Mouse (Mus musculus) hindbrain, embryonic 10.5 days (tissue): ENCODE measurements around the gene Sh3rf3. TPM values are rescaled to one million over a fixed set of nuclear protein-coding genes. Genes with fewer than 3 reads are reported as not detected.

Source experiments
- DNase-seq: peaks from one replicate; pipeline ENCODE4 v3.0.0-alpha.2; 2017; ENCODE audit warnings: low spot score
- H3K27ac ChIP-seq: fragments of 300-500 bp; sonication (generic); 2 replicates; pipeline ENCODE4 v1.5.1; 2016; ENCODE audit warnings: mild to moderate bottlenecking, moderate library complexity
- H3K27me3 ChIP-seq: fragments of 300-500 bp; sonication (generic); 2 replicates; pipeline ENCODE4 v1.6.1; 2016; ENCODE audit warnings: mild to moderate bottlenecking; ENCODE audit not compliant: poor library complexity, insufficient read depth, severe bottlenecking
- H3K36me3 ChIP-seq: fragments of 300-500 bp; sonication (generic); 2 replicates; pipeline ENCODE4 v1.6.1; 2016; ENCODE audit warnings: mild to moderate bottlenecking, moderate library complexity
- H3K4me1 ChIP-seq: fragments of 300-500 bp; sonication (generic); replicated peaks from 2 replicates; pipeline ENCODE4 v1.6.1; 2016; ENCODE audit warnings: mild to moderate bottlenecking
- H3K4me3 ChIP-seq: fragments of 300-500 bp; sonication (generic); 2 replicates; pipeline ENCODE4 v1.5.1; 2016; ENCODE audit warnings: mild to moderate bottlenecking, moderate library complexity
- H3K9me3 ChIP-seq: fragments of 300-500 bp; sonication (generic); 2 replicates; pipeline ENCODE4 v1.6.1; 2016; ENCODE audit warnings: mild to moderate bottlenecking, moderate library complexity
- WGBS: fragments of 180-500 bp; shearing (Covaris S2); methylation state at CpG from one replicate; pipeline ENCODE4 v1.1.7; 2016; 5-methylcytosine and 5-hydroxymethylcytosine counted together
- polyA plus RNA-seq: library from polyadenylated mRNA; unstranded; fragments of >200 nt; fragmentation: Nextera tagmentation; extraction: Ambion mirVana; gene quantifications from 2 replicates; pipeline ENCODE4 v1.2.1, GENCODE M21; 2016

Gene Sh3rf3
- polyA plus RNA-seq, 1 experiment from 2014 or later = 1.1 TPM

DNA sequence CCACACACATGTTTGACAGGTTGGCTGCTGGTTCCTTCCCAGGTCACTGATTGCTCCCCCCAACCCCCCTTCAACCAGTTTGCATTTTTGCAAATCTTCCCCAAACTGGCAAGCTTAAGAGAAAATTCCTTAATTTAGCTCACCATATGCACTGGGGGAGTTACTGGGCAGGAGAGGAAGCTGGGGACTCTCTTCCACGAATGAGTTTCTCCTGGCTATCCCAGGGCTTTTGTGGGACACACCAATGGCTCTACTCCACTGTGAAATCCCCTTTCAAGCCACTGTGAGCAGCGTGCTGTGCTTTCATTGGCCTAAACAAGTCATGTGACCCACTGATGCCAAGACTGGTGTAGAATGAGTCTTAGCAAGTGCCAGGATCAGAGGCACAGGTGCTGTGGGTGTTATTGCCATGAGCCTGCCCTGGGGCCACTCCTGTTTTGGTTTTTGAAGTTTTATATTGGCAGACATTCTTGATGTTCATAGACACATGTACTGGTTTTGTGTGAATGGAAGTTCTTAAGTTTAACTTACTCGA lies 83.9 kb downstream of the Sh3rf3 start:
- no peak overlapping the region for H3K27ac ChIP-seq
- no peak overlapping the region for H3K4me3 ChIP-seq
- no peaks in the 10 kb centered on the region for H3K9me3 ChIP-seq
- no peaks in the 10 kb centered on the region for H3K27me3 ChIP-seq
- no peaks in the 10 kb centered on the region for H3K36me3 ChIP-seq
- no peak for DNase-seq
- WGBS = 73% methylated on average over 3 of the region's 3 CpGs
- H3K4me1 ChIP-seq = no peaks in the 10 kb centered on the region

DNA sequence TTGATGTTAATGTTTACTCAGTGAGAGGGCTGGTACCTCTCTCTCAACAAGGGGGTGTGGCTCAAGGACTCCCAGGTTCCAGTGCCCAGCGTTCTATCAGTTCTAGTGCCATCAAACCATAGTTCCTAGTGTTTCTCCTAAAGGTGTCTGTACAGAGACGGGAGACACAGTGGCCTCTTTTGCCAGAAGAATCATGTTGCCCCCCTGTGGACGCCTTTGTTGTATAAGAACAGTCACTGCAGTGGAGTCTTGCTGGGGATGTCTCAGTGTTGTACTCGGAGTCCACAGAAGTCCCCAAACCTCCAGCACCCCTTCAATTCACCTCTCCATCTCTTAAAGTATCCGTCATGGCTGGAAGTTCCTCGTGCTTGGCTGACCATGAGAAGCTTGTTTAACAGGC lies 92.1 kb downstream of the Sh3rf3 start:
- 32% methylated on average over 6 of the region's 6 CpGs for WGBS
- no peaks in the 10 kb centered on the region for H3K27me3 ChIP-seq
- no peak for DNase-seq
- H3K9me3 ChIP-seq = no peaks in the 10 kb centered on the region
- H3K4me1 ChIP-seq = peaks cover 13% of the 10 kb centered on the region
- no peak overlapping the region for H3K4me3 ChIP-seq
- no peaks in the 10 kb centered on the region for H3K36me3 ChIP-seq
- H3K27ac ChIP-seq = no peak overlapping the region

DNA sequence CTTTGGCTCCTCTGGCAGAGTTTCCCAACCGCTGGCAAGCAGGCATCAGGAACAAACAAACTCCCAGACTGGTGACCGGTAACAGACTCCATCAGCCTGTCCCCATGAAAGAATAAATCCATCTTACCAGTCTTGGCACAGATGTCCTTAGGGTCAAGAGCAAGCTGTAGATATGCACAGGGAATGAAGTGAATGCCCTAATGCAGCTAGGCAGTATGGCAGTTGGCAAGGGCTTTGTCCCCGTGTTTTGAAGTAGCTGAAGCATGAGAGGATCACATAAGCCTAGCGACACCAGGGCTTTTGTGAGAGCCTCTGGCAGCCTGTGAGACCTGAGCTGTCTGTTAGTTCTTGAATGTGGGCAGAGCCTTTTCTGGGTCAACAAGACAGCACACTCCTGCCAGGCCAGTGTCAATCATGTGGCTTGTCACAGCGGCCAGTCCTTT lies 93.9 kb downstream of the Sh3rf3 start:
- 56% methylated on average over 5 of the region's 5 CpGs for WGBS
- no peak overlapping the region for H3K27ac ChIP-seq
- H3K4me3 ChIP-seq = no peak overlapping the region
- peaks cover 13% of the 10 kb centered on the region for H3K4me1 ChIP-seq
- DNase-seq = no peak
- no peaks in the 10 kb centered on the region for H3K9me3 ChIP-seq
- no peaks in the 10 kb centered on the region for H3K27me3 ChIP-seq
- H3K36me3 ChIP-seq = no peaks in the 10 kb centered on the region

DNA sequence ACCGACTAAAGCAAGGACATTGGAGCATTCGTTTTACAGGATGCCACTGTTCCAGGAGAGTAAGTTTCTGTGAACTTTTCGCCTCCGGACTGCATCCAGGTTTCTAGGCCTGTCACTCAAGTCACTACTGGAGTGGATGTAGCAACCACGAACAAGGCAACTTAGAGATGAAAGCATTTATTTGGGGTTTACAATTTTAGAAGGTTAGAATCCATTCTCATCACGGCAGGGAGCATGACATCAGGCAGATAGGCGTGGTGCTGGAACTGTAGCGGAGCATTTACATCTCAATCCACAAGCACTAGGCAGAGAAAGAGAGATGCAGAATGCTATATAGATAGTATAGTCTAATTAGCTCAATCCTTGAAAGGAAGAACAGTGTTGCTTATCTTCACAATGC lies 95.3 kb downstream of the Sh3rf3 start:
- DNase-seq = no peak
- 83% methylated on average over 8 of the region's 8 CpGs for whole genome bisulfite sequencing
- Histone ChIP-seq H3K4me1 (peaks cover 13% of the 10 kb centered on the region), H3K27me3 (no peaks in the 10 kb centered on the region), H3K27ac (no peak overlapping the region), H3K4me3 (no peak overlapping the region), H3K36me3 (no peaks in the 10 kb centered on the region), H3K9me3 (no peaks in the 10 kb centered on the region)

DNA sequence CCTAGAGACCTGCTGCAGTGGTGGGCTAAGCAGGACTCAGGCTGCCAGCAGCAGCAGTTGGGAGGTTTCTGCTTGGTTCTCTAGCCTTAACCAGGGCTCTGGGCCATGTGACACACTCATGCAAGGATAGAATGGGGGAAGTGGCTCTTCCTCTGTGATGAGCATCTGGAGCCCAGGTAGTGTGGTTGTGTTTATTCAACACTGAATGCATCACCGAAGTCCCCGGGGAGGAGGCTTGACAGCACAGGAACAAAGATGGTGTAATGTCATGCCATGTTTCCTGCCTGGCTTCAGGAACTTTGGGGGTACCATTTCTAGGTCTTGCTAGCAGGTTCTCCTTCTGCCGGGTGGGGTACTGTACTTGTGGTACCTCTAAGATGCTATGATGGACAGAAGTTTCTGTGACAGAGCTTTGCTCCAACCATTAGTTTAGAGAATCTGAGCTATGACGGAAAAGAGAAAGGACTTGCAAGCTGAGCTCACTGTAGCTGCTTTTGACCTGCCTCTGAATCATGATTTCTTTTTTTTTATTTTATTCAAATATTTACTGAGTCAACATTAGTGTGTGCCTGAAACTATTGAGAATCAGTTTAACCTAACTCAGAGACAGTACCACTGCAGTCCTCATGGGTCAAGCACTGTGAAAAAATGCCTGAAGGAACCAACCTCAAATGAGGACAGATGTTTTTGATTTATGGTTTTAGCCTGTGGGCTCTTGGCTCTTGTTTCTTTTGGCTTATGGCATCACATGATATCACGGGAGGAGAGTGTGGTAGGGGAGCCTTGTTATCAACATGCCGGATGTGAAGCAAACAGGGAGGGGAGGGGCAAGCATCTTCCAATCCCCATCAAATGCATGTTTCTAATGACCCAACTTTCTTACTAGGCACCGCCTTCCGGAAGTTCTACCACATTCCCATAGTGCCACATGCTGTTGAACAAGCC lies 102.4 kb downstream of the Sh3rf3 start:
- H3K9me3 ChIP-seq = no peaks in the 10 kb centered on the region
- no peaks in the 10 kb centered on the region for H3K4me1 ChIP-seq
- no peaks in the 10 kb centered on the region for H3K36me3 ChIP-seq
- no peak for DNase-seq
- H3K27me3 ChIP-seq = no peaks in the 10 kb centered on the region
- 82% methylated on average over 8 of the region's 8 CpGs for WGBS
- H3K27ac ChIP-seq = no peak overlapping the region
- H3K4me3 ChIP-seq = no peak overlapping the region

DNA sequence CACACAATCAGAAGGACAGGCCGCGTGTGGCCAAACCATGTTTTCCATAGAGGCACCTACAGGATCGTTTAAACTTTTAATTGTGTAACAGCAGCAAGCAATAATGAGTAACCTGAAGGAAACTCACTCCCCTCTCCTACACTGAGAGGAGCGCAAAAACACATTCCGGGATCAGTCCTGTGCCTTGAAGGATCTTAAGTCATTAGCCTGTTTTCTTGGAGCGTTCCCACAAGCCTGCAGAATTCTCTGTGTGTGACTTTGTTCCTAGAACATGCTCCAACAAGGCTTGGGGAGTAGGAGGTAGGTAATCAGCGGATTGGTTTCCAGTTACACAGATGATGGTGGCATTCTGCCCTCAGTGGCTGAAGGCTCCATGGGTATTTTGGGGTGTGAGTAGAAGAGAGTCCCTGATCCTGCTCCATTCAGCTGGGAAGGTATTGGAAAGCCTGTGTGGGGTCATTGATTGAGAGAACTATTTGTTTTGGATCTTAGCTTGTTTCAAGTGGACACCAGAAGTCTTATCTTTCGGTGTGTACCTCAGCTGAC lies 108.6 kb downstream of the Sh3rf3 start:
- H3K4me1 ChIP-seq = no peaks in the 10 kb centered on the region
- WGBS = 93% methylated on average over 8 of the region's 8 CpGs
- no peaks in the 10 kb centered on the region for H3K9me3 ChIP-seq
- no peaks in the 10 kb centered on the region for H3K27me3 ChIP-seq
- no peak for DNase-seq
- H3K4me3 ChIP-seq = no peak overlapping the region
- no peak overlapping the region for H3K27ac ChIP-seq
- no peaks in the 10 kb centered on the region for H3K36me3 ChIP-seq

DNA sequence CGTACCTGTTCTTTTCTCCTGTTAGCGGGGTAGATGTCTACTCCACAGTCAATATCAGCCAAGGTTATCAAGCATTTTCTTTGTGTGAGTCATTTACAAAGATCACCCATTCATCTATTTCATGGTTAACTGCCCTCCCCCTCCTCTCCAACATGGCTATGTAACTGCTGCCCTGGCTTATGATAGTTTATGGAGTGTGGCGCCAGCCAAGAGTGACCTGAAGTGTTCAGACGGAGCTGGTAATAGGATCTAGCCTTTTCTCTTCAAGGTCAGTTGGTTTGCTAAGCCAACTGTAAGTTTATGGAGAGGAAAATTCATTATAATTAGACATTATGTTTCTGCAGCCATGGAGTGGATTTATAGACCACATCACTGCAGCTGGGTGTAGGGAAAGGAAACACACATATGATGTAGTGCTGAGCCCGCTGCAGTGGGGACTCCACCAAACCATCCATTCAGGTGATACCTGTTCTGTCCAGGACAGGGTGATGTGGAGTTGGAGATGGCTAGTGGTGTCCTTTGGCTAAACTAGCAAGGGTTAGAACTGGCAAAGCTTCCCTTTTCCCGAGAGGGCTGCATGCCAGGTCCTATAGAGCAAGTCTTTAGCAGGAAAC lies 109.2 kb downstream of the Sh3rf3 start:
- Histone ChIP-seq H3K9me3 (no peaks in the 10 kb centered on the region), H3K27me3 (no peaks in the 10 kb centered on the region), H3K27ac (no peak overlapping the region), H3K36me3 (no peaks in the 10 kb centered on the region), H3K4me3 (no peak overlapping the region), H3K4me1 (no peaks in the 10 kb centered on the region)
- 94% methylated on average over 6 of the region's 6 CpGs for WGBS
- no peak for DNase-seq

DNA sequence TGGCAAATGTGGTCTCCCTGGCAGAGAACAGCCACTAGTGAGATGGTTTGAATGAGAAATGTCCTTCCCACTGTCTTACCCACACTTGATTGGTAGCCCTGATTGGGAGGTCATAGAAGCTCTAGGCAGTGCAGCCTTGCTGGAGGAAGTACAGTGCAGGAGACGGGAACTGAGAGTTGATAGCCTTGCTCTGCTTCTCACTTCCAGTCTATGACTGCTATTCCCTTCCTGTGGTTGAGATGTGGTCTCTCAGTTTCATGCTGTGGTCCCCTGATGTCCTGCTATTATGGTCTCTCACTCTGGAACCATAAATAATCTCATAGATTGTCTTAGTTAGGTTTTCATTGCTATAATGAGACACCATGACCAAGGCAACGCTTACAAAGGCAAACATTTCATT lies 109.8 kb downstream of the Sh3rf3 start:
- no peaks in the 10 kb centered on the region for H3K4me1 ChIP-seq
- DNase-seq = no peak
- H3K27ac ChIP-seq = no peak overlapping the region
- no peaks in the 10 kb centered on the region for H3K9me3 ChIP-seq
- H3K4me3 ChIP-seq = no peak overlapping the region
- no peaks in the 10 kb centered on the region for H3K27me3 ChIP-seq
- no peaks in the 10 kb centered on the region for H3K36me3 ChIP-seq
- 84% methylated on average over 2 of the region's 2 CpGs for WGBS

DNA sequence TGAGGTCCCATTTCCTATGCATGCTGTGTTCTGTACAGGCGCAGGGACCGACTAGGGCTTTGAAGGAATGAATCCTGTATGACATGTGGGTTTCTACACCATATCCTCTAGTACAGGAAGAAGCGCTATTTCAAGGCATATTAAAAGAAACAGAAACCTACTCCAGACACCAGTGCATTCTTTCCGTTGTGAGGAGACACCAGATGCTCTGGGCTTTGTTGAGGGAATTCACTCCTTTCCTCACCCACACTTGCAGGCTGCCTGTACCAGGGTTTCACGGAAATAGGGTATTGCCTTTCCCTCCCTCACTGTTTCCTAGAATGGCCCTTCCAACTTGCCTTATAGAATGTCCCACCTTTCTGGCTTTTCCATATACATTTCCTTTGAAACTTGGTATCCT lies 113.4 kb downstream of the Sh3rf3 start:
- Histone ChIP-seq H3K9me3 (no peaks in the 10 kb centered on the region), H3K4me3 (no peak overlapping the region), H3K27ac (no peak overlapping the region), H3K27me3 (no peaks in the 10 kb centered on the region), H3K4me1 (peaks cover 15% of the 10 kb centered on the region), H3K36me3 (no peaks in the 10 kb centered on the region)
- 86% methylated on average over 5 of the region's 5 CpGs for WGBS
- DNase-seq = no peak

DNA sequence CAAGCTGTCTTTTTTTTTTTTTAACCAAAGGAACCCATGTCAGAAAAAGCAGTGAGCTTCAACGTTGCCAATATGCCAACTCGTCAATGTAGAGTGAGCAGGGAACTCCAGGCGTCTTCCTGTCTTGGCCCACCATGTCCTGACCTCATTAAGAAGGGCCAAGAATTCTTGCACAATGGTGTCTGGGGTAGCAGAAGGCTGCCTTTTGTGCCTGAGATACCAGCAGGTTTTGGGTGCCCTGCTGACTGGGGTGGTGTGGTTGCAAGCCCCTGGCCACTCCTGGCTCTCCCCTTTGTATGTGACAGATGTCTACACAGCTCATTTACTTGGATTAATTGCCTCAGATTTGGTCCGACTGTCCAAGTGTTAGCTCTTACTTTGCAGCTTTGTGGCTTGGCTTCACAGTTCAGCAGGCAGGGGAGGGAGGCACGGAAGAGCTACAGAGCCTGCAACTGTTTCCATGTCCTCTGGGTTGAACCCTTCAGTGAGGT lies 115.8 kb downstream of the Sh3rf3 start:
- 41% methylated on average over 5 of the region's 5 CpGs for WGBS
- Histone ChIP-seq H3K27ac (no peak overlapping the region), H3K36me3 (no peaks in the 10 kb centered on the region), H3K4me1 (peaks cover 27% of the 10 kb centered on the region), H3K4me3 (no peak overlapping the region), H3K9me3 (0 out of 2 replicates have a peak, but pooled peaks cover 3% of the 10 kb centered on the region), H3K27me3 (no peaks in the 10 kb centered on the region)
- DNase-seq = no peak

DNA sequence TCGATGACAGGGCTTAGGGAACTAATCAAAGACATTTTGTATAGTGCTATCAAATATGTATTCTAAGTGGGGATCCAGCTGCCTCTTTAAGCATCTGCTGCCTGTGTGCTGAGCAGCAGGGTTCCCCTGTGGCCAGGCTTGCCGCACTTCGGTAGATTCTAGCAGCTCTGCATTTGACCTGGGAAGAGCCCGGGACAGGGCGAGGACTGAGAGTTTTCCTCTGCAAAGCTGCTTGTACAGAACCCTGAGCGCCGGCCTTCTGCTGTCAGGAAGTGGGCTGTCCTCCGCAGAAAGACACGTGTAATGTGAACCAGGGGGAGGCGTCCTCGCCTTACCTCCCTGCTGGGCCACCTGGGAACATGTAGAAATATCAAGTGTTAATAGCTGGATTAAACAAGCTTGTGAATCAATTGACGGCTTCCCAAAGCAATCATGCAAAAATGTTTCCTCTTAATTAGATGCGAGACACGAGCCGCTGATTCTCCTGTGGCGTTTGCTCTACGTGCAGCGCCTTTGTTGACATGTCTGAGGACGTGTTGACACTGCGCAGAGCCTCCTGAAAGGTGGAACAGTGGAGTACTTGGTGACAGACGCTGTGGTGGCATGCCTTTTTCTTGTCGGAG lies 119.1 kb downstream of the Sh3rf3 start:
- Histone ChIP-seq H3K27me3 (no peaks in the 10 kb centered on the region), H3K27ac (no peak overlapping the region), H3K4me3 (peak overlapping the region; percentile 18), H3K36me3 (no peaks in the 10 kb centered on the region), H3K4me1 (peaks cover 34% of the 10 kb centered on the region), H3K9me3 (0 out of 2 replicates have a peak, but pooled peaks cover 3% of the 10 kb centered on the region)
- WGBS = 34% methylated on average over 22 of the region's 22 CpGs
- DNase-seq = peak; percentile 34

DNA sequence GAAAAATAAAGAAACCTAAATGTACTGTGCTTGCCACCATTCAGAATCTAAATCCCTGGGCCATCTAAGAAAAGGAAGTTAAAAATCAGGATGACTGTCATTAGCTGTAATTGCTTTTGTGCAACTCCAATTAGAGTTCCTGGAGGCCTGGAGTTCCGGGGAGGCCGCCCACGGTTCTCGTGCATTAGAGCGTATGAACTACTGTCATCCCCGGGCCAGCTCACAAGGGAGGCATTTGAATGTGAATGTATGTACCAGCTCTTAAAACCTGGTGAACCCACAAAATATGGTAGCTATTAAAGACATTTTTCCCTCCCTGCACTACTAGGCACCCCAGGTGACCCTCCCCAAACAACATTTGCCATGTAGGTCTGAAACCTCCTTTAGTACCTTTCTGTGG lies 122.4 kb downstream of the Sh3rf3 start:
- no peak for DNase-seq
- WGBS = 66% methylated on average over 6 of the region's 6 CpGs

More for the DNA sequence above, 122.4 kb downstream of the Sh3rf3 start:
- no peaks in the 10 kb centered on the region for H3K27me3 ChIP-seq
- H3K4me3 ChIP-seq = no peak overlapping the region
- no peaks in the 10 kb centered on the region for H3K36me3 ChIP-seq
- 0 out of 2 replicates have a peak, but pooled peaks cover 3% of the 10 kb centered on the region for H3K9me3 ChIP-seq
- H3K27ac ChIP-seq = no peak overlapping the region
- H3K4me1 ChIP-seq = peaks cover 20% of the 10 kb centered on the region
